24 mouse cellular contexts compared by ENCODE assay signal in the genomic region with DNA sequence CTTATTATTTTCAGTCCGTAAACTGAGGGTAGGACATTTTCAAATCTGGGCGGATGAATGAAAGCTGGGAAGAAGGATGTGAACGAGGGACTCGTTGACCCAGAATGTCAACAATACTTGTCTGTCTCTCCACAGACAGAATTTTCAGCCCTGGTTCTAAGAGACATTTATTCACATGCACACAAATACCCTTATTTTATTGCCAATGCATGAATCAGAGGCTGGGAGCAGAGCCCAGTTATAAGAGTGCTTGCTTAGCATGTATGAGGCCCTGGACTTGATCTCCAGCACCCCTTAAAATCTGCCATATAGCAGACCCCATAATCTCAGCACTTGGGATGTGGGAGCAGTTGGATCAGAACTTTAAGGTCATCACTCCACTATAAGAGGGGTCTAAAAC.
"Had no signal": no experiment of that assay in that cellular context is flagged by ENCODE, and none has a peak within 500 bp of the region (broad histone marks: within the 10 kb centered on the region; RNA-seq: fewer than 3 reads in every experiment).

No protein-coding gene starts in this region.

- H3K4me1 ChIP-seq: hindbrain, embryonic 10.5 days; hindbrain, embryonic 12.5 days; intestine, embryonic 15.5 days; liver, embryonic 12.5 days had no signal

- H3K9ac ChIP-seq: heart, embryonic 12.5 days; hindbrain, embryonic 12.5 days; hindbrain, embryonic 14.5 days; intestine, embryonic 15.5 days; limb, embryonic 12.5 days; liver, embryonic 12.5 days; liver, embryonic 14.5 days had no signal

- H3K4me3 ChIP-seq: heart, embryonic 10.5 days; heart, embryonic 12.5 days; hindbrain, embryonic 10.5 days; hindbrain, embryonic 12.5 days; intestine, embryonic 15.5 days; left cerebral cortex, adult 2 months; limb, embryonic 10.5 days; limb, embryonic 12.5 days; liver, embryonic 12.5 days had no signal

- H3K27me3 ChIP-seq: heart, embryonic 12.5 days; hindbrain, embryonic 12.5 days; intestine, embryonic 15.5 days; limb, embryonic 12.5 days; liver, embryonic 12.5 days had no signal

- ATAC-seq: hindbrain, embryonic 16.5 days; inflammation-experienced regulatory T-cells, adult 6 months; intestine, embryonic 15.5 days; intestine, postnatal 0 days; liver, embryonic 12.5 days had no signal

- DNase-seq: gastrocnemius, postnatal 10 days; gastrocnemius, postnatal 25 days; heart, adult 18-20 months; heart, postnatal 10 days; heart, postnatal 4 days; kidney, adult 18-20 months; kidney, adult 8-10 months; kidney, postnatal 10 days; kidney, postnatal 25 days; kidney, postnatal 4 days had no signal

- H3K36me3 ChIP-seq: heart, embryonic 10.5 days; heart, embryonic 12.5 days; hindbrain, embryonic 10.5 days; hindbrain, embryonic 12.5 days; intestine, embryonic 15.5 days; limb, embryonic 10.5 days; limb, embryonic 12.5 days; liver, embryonic 12.5 days had no signal

- H3K9me3 ChIP-seq: heart, embryonic 10.5 days; heart, embryonic 12.5 days; hindbrain, embryonic 10.5 days; hindbrain, embryonic 12.5 days; intestine, embryonic 15.5 days; limb, embryonic 10.5 days; limb, embryonic 12.5 days; liver, embryonic 12.5 days had no signal

- H3K27ac ChIP-seq: heart, embryonic 10.5 days; hindbrain, embryonic 10.5 days; hindbrain, embryonic 12.5 days; hindbrain, embryonic 14.5 days; intestine, embryonic 15.5 days; left cerebral cortex, adult 2 months; limb, embryonic 10.5 days; limb, embryonic 12.5 days; liver, embryonic 12.5 days; liver, embryonic 14.5 days had no signal

- H3K4me2 ChIP-seq: heart, embryonic 12.5 days; hindbrain, embryonic 12.5 days; hindbrain, embryonic 14.5 days; intestine, embryonic 15.5 days; limb, embryonic 12.5 days; liver, embryonic 12.5 days had no signal
